In the genomic region with DNA sequence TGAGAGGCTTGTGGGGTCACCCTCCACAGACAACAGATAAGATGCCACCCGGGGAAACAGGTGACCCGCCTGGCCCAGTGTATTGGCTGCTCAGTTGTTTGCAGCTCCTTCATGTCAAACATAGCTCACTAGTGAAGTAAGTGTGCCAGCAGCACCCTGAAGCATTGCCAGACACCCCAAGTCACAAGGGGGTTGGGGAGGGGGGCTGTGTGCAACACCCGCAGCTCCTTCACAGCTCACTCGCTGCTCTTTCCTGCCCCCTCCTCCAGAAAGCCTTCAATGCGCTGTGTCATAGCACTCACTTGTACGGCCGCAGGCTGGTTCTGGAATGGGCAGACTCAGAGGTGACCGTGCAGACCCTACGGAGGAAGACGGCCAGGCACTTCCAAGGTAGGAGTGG, we compare ENCODE assay signal across 12 mouse cellular contexts.
"Had no signal": no experiment of that assay in that cellular context is flagged by ENCODE, and none has a peak within 500 bp of the region (broad histone marks: within the 10 kb centered on the region; RNA-seq: fewer than 3 reads in every experiment).

No protein-coding gene starts in this region.

- DNase-seq: gastrocnemius, adult 2 months; gastrocnemius, postnatal 10 days; gastrocnemius, postnatal 25 days; heart, adult 2 months; heart, postnatal 14 days; heart, postnatal 36 days; kidney, adult 18-20 months; kidney, adult 8-10 months; kidney, postnatal 10 days; kidney, postnatal 25 days; kidney, postnatal 4 days; liver had no signal
